Mouse (Mus musculus) kidney, embryonic 16.5 days (tissue): ENCODE measurements at regions not wholly inside any gene's neighbourhood (a gene's known extent, or its start where the extent isn't known, plus 50 kb on each side); places are given as distances from the start of the nearest gene placed in this dataset.

Experiments used
- ATAC-seq: fragments of 200-750 bp; cut with Nextera tagmentation; 2 replicates; pipeline ENCODE4 v1.8.0; 2017; ENCODE audit warnings: moderate TSS enrichment; ENCODE audit not compliant: low FRiP score, low TSS enrichment
- H3K27ac ChIP-seq: fragments of 300-500 bp; sonication (generic); 2 replicates; pipeline ENCODE4 v1.5.1; 2014; ENCODE audit warnings: low read length
- H3K27me3 ChIP-seq: fragments of 300-500 bp; sonication (generic); 2 replicates; pipeline ENCODE4 v1.6.1; 2014; ENCODE audit warnings: low read length, control low read depth, mixed read lengths; ENCODE audit not compliant: insufficient read depth
- H3K36me3 ChIP-seq: fragments of 300-500 bp; sonication (generic); 2 replicates; pipeline ENCODE4 v1.6.1; 2014; ENCODE audit warnings: low read length, control low read depth, mixed read lengths; ENCODE audit not compliant: insufficient read depth
- H3K4me1 ChIP-seq: fragments of 300-500 bp; sonication (generic); 2 replicates; pipeline ENCODE4 v1.6.1; 2014; ENCODE audit warnings: low read length, control low read depth, mixed read lengths; ENCODE audit not compliant: insufficient read depth
- H3K4me2 ChIP-seq: fragments of 300-500 bp; sonication (generic); replicated peaks from 2 replicates; pipeline ENCODE4 v1.6.1; 2014; ENCODE audit warnings: low read depth, low read length
- H3K4me3 ChIP-seq: fragments of 300-500 bp; sonication (generic); 2 replicates; pipeline ENCODE4 v1.5.1; 2014; ENCODE audit warnings: mild to moderate bottlenecking, low read length
- H3K9ac ChIP-seq: fragments of 300-500 bp; sonication (generic); replicated peaks from 2 replicates; pipeline ENCODE4 v1.6.1; 2014; ENCODE audit warnings: low read length
- H3K9me3 ChIP-seq: fragments of 300-500 bp; sonication (generic); 2 replicates; pipeline ENCODE4 v1.6.1; 2016; ENCODE audit warnings: low read length, control low read depth
- WGBS: fragments of 180-500 bp; shearing (Covaris S2); extraction: QIAGEN DNeasy Blood & Tissue Kit; methylation state at CpG from one replicate; pipeline ENCODE4 v1.1.7; 2014; 5-methylcytosine and 5-hydroxymethylcytosine counted together

- Histone ChIP-seq H3K4me2 (no peak overlapping the region), H3K27me3 (no peaks in the 10 kb centered on the region), H3K27ac (no peak overlapping the region), H3K4me1 (peaks cover 19% of the 10 kb centered on the region), H3K9ac (no peak overlapping the region), H3K4me3 (no peak overlapping the region), H3K9me3 (no peaks in the 10 kb centered on the region), H3K36me3 (no peaks in the 10 kb centered on the region)
- no peak for ATAC-seq
- WGBS, result 86% methylated on average over 2 of the region's 2 CpGs
These were observed 90.1 kb downstream of the Dll1 start for GRCm38 (mm10) chr17:15286596-15286995.

- Histone ChIP-seq H3K27ac (peak overlapping the region; percentile 34; the same call in 1 of the 2 replicates), H3K4me2 (no peak overlapping the region), H3K9me3 (no peaks in the 10 kb centered on the region), H3K4me3 (no peak overlapping the region), H3K9ac (no peak overlapping the region; the same call in 1 of the 2 replicates), H3K4me1 (peaks cover 19% of the 10 kb centered on the region), H3K27me3 (no peaks in the 10 kb centered on the region), H3K36me3 (no peaks in the 10 kb centered on the region)
- 44% methylated on average over 7 of the region's 7 CpGs for WGBS
- ATAC-seq, result peak; percentile 92
These were observed 91.2 kb downstream of the Dll1 start for GRCm38 (mm10) chr17:15285399-15286043.

DNA sequence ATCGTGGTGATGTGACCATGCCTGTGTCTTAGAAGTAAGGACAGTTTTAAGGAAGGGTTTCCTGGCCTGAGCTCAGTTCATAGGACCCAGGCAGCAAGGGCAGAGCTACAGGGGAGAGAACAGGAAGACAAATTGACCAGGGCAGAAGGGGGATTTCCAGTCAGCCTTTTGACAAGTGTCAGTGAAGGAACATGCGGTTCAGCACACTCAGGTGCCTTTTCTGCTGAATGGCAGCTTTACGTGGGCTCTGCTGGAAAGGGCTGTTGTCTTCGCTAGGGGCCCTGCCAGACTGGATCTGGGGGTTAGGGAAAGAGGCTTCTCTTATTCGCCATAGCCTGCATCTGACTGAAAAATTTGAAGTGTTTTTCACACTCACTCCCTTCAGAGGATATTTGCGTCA, 106.8 kb downstream of the Dll1 start:
- no peak for ATAC-seq

DNA sequence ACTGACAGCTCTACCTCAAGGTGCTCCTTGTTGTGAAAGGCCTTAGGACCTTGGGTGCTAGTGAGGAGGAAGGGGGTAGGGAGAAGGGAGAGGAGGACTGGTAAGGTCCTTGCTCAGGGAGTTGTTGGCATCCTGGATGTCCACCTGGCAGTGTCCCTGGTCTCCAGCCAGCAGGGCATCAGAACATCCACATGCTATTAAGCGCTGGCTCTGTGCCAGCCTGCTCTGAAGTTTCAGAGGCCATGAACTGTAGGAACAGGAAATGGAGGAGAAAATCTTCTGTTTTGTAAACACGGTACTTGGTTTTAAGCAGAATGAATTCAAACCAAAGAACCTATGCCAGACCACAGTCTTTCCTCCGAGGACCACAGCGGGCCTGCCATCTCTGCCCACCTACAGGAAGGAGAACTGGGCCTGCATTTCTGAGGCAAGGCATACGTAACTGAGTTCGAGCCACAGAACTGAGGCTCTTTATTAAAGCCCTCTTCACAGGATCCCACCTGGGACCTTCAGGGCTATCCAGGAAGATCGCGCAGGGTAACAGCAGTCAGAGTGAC, 107.5 kb downstream of the Dll1 start:
- H3K27ac ChIP-seq, result no peak overlapping the region
- no peak for ATAC-seq
- no peak overlapping the region for H3K9ac ChIP-seq
- H3K4me2 ChIP-seq, result no peak overlapping the region
- no peaks in the 10 kb centered on the region for H3K4me1 ChIP-seq
- no peaks in the 10 kb centered on the region for H3K9me3 ChIP-seq
- H3K36me3 ChIP-seq, result no peaks in the 10 kb centered on the region
- no peaks in the 10 kb centered on the region for H3K27me3 ChIP-seq
- H3K4me3 ChIP-seq, result no peak overlapping the region
- 81% methylated on average over 8 of the region's 8 CpGs for WGBS

More for the DNA sequence above, 106.8 kb downstream of the Dll1 start:
- Histone ChIP-seq H3K4me1 (no peaks in the 10 kb centered on the region), H3K27ac (no peak overlapping the region), H3K4me3 (no peak overlapping the region), H3K27me3 (no peaks in the 10 kb centered on the region), H3K4me2 (no peak overlapping the region), H3K9ac (no peak overlapping the region), H3K9me3 (no peaks in the 10 kb centered on the region), H3K36me3 (no peaks in the 10 kb centered on the region)
- WGBS, result 57% methylated on average over 6 of the region's 6 CpGs

GRCm38 (mm10) chr17:15267721-15268120, 109.0 kb downstream of the Dll1 start:
- 67% methylated on average over 7 of the region's 7 CpGs for WGBS
- H3K27me3 ChIP-seq, result no peaks in the 10 kb centered on the region
- no peak for ATAC-seq
- H3K4me1 ChIP-seq, result no peaks in the 10 kb centered on the region
- H3K27ac ChIP-seq, result no peak overlapping the region
- H3K36me3 ChIP-seq, result no peaks in the 10 kb centered on the region
- no peak overlapping the region for H3K4me2 ChIP-seq
- H3K9me3 ChIP-seq, result no peaks in the 10 kb centered on the region
- no peak overlapping the region for H3K9ac ChIP-seq
- no peak overlapping the region for H3K4me3 ChIP-seq

DNA sequence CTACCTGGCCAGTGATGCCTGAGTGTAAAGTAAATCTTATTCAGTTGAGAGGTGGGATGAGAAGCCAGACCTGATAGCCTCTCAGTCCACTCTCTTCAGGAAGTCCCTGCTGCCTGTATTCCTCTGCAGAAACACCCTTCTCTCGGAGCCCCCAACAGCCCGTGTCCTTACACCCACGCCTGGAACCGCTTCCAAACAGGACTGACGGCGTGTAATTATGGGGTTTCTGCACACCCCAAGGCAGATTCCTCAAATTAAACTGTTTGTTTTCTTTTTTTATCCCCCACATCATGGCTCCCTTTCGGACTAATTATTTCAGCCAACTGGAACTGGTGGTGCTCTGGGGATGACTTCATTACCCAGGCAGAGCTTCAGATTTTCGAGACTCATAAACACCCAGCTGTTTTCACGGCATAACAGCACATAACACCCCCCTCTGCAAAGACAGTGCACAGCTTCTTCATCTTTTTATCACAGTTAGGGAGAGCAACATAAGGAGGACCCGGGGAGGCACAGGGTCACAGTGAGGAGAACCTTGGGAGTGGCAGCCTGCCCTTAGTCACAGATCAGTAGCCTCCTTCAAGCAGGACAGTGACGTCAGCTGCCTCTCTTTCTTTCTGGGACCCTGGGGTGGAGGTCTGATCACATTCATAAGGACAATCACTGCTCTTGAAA, 117.1 kb downstream of the Dll1 start:
- no peaks in the 10 kb centered on the region for H3K27me3 ChIP-seq
- H3K9ac ChIP-seq, result no peak overlapping the region
- H3K36me3 ChIP-seq, result no peaks in the 10 kb centered on the region
- no peak overlapping the region for H3K27ac ChIP-seq
- H3K4me3 ChIP-seq, result no peak overlapping the region
- WGBS, result 32% methylated on average over 11 of the region's 11 CpGs
- 0 out of 2 replicates have a peak, but pooled peaks have one; percentile 57 for ATAC-seq
- H3K4me1 ChIP-seq, result no peaks in the 10 kb centered on the region; the same call in 1 of the 2 replicates
- H3K9me3 ChIP-seq, result no peaks in the 10 kb centered on the region
- H3K4me2 ChIP-seq, result no peak overlapping the region

GRCm38 (mm10) chr17:15255874-15256273, 120.8 kb downstream of the Dll1 start:
- no peak for ATAC-seq
- H3K4me2 ChIP-seq, result no peak overlapping the region
- no peak overlapping the region for H3K27ac ChIP-seq
- no peaks in the 10 kb centered on the region for H3K9me3 ChIP-seq
- H3K4me3 ChIP-seq, result no peak overlapping the region
- 62% methylated on average over 2 of the region's 2 CpGs for WGBS
- no peaks in the 10 kb centered on the region for H3K36me3 ChIP-seq
- H3K27me3 ChIP-seq, result no peaks in the 10 kb centered on the region
- H3K9ac ChIP-seq, result no peak overlapping the region
- no peaks in the 10 kb centered on the region; the same call in 1 of the 2 replicates for H3K4me1 ChIP-seq

DNA sequence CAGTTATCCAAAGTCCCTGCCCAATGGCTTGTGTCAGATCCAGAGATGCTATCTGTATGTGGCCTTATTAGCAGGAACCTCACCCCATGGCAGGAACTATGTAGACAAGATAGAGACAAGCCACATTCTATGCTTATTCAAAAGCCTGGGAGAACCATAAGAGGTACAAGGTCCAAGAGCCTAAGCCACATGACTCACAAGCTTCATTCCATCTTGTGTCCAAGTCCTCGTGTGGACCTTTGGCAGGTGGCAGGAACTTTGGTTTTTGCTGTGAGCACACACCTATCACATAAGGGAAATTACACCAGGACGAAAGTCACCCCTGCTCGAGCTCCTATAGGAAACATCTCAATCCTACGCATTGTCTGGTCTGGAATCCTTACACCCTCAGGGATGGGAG, 122.9 kb downstream of the Dll1 start:
- Histone ChIP-seq H3K4me2 (no peak overlapping the region), H3K9ac (no peak overlapping the region)
- 94% methylated on average over 4 of the region's 4 CpGs for WGBS

DNA sequence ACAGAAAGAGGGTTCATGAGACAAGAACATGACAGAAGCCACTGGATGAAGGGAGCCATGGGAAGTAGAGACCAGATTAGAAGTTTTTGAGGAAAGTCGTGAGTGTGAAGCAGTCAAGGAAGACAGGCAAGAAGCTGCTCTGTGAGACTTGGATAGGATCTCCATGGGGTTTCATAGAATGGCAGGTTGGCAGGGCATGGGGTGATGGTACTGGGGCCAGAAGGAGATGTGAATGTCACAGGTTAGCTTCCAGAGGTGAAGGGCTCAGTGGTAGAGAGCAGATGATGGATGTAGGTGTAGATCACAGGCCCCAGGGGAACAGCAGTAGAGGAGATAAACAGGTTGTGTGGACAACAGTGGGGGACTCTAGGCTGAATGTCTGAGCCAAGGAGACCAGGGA, 123.4 kb downstream of the Dll1 start:
- Histone ChIP-seq H3K4me2 (no peak overlapping the region), H3K4me1 (no peaks in the 10 kb centered on the region), H3K36me3 (no peaks in the 10 kb centered on the region), H3K4me3 (no peak overlapping the region), H3K9ac (no peak overlapping the region), H3K27ac (no peak overlapping the region), H3K27me3 (0 out of 2 replicates have a peak, but pooled peaks cover 3% of the 10 kb centered on the region), H3K9me3 (no peaks in the 10 kb centered on the region)
- no peak for ATAC-seq
- 97% methylated on average over 1 of the region's 1 CpGs for WGBS

More for the DNA sequence above, 122.9 kb downstream of the Dll1 start:
- Histone ChIP-seq H3K27ac (no peak overlapping the region), H3K9me3 (no peaks in the 10 kb centered on the region), H3K4me3 (no peak overlapping the region), H3K4me1 (no peaks in the 10 kb centered on the region), H3K27me3 (0 out of 2 replicates have a peak, but pooled peaks cover 3% of the 10 kb centered on the region), H3K36me3 (no peaks in the 10 kb centered on the region)
- no peak for ATAC-seq

DNA sequence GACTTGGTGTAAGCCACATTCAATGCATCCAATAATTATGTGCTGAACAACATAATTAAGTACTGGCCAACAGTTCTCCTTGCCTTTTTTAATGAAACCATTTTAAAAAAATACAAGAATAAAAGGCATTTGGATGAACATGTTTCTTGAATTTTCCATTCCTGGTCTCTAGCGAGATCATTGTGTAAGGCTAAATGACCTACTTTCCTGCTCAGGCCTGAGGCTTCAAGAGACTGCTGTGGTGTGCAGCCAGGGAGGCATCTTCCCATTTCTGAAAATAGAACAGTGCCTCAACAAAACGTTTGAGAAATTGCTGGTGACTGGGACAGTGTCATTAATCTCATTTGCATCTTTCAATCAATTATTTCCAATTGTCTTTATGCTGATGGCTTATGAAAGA, 124.5 kb downstream of the Dll1 start:
- H3K4me1 ChIP-seq, result peaks cover 6% of the 10 kb centered on the region; the same call in 1 of the 2 replicates
- H3K9me3 ChIP-seq, result no peaks in the 10 kb centered on the region
- H3K27ac ChIP-seq, result no peak overlapping the region
- H3K4me3 ChIP-seq, result no peak overlapping the region
- H3K36me3 ChIP-seq, result no peaks in the 10 kb centered on the region
- H3K9ac ChIP-seq, result no peak overlapping the region
- ATAC-seq, result no peak
- no peak overlapping the region for H3K4me2 ChIP-seq
- 0 out of 2 replicates have a peak, but pooled peaks cover 3% of the 10 kb centered on the region for H3K27me3 ChIP-seq
- 69% methylated on average over 2 of the region's 2 CpGs for WGBS
